Mouse (Mus musculus) midbrain, embryonic 15.5 days (tissue): ENCODE data around the gene Zswim7. TPM values are rescaled to one million over a fixed set of nuclear protein-coding genes. Genes with fewer than 3 reads are reported as not detected.

Experiments
- polyA plus RNA-seq: library from polyadenylated mRNA; unstranded; fragments of >200 nt; fragmentation: Nextera tagmentation; extraction: Ambion mirVana; gene quantifications from 2 replicates; pipeline ENCODE4 v1.2.1, GENCODE M21; 2015

Zswim7 gene
- polyA plus RNA-seq, 1 experiment from 2014 or later, result 11.7 TPM

Other genes starting within 250 kb of the Zswim7 start
- gene Adora2b, start 32.4 kb downstream of the Zswim7 start, polyA plus RNA-seq, result 2.9 and 3.7 TPM in 2 replicates
- gene Ttc19, start 98 bp upstream of the Zswim7 start, polyA plus RNA-seq, result 42.7 and 48.4 TPM in 2 replicates
- 8.0 and 8.6 TPM in 2 replicates for gene Pigl, start 177.1 kb upstream of the Zswim7 start, polyA plus RNA-seq
- gene Ncor1, start 177.2 kb upstream of the Zswim7 start, polyA plus RNA-seq, result 179 and 182 TPM in 2 replicates